Mouse (Mus musculus): ENCODE data around the gene C1qtnf9.

DNA sequence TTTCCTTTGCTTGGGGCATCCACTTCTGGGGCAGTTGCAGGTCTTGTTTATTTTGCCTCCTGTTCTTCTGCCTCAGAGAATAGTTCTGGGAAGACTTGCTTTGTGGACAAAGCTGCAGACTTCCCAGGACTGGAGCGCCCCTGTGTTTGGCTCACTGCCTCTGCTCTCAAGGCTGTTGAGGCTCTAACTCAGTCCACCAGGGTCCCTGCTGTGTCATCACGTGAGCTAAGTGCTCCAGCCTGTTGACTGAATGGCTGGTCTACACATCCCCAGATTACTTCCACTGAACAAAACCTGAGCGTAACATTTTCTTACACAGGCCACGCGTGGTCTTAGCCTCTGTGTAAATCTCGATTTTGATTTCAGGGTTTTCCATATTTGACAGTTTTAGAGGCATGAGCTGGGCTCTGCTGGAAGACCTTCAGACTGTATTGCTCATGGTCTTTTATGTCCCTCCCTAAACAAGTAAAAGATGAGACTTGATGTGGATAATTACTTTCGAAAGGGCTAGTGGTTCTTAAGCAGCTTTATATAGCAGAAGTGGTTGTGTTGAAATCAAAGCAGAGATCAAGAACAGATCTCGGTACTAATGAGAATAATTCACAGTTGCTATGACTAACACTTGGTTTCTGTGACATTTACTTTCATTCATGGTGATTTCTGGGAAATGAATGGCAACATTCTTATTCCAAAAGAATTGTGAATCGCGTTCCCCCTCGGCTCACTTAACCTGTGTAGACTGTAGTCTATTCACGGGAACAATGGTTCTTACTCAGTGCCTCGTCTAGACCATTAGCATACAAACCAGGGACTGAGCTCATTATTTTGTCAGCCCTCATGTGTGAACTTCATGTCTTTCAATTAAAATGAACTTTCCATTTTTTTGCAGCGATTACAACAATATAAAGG lies 14.8 kb upstream of the C1qtnf9 start:
- TF ChIP-seq POLR2A (IDR thresholded peaks at IDR 0.05; ENCODE audit: insufficient read depth, low read depth, low read length) (no peak), CTCF (IDR thresholded peaks at IDR 0.05; ENCODE audit: insufficient read depth, low read depth, low read length) (no peak)
